Mouse (Mus musculus) left cerebral cortex, adult 9 months (tissue): ENCODE results near the gene Jmjd1c.

ENCODE experiments used
- DNase-seq, 2 experiments: peaks; one replicate each; pipeline ENCODE4 v3.0.0; 2022; ENCODE audit warnings: low spot score in 2 of 2

Jmjd1c gene

GRCm38 (mm10) chr10:67298856-67299255 lies 202.9 kb downstream of the Jmjd1c start:
- no peak for DNase-seq

- DNase-seq: no peak
Observed at GRCm38 (mm10) chr10:67299285-67299684, 203.4 kb downstream of the Jmjd1c start.

- DNase-seq: no peak
Observed at GRCm38 (mm10) chr10:67301046-67301445, 205.1 kb downstream of the Jmjd1c start.

DNA sequence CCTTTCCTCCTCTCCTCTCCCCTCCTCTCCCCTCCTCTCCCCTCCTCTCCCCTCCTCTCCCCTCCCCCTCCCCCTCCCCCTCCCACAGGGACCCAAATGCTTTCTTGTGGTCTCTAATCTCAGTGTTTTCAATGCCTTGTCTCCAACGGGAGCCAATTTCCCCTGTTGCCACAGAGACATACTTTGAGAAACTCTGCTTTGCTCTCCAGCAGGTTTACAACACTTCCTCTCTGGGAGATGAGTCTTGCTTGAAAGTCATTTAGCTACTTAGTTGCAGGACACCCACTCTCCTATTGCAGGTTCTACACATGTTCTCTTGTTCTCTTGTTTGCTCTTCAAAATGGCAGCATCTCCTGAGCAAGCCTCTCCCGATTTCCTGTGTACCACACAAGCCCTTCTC lies 206.4 kb downstream of the Jmjd1c start:
- DNase-seq: no peak
